Mouse (Mus musculus) liver, adult 2 months (tissue): ENCODE data around the gene Zkscan14.

Source experiments
- CTCF ChIP-seq: fragments of 200-500 bp; IDR thresholded peaks from 2 replicates; pipeline ENCODE4 v1.5.1; 2011; ENCODE audit warnings: low read depth, low read length, control low read depth
- POLR2A ChIP-seq: fragments of 200-500 bp; IDR thresholded peaks from 2 replicates; pipeline ENCODE4 v1.6.1; 2011; ENCODE audit warnings: low read length, control low read depth; ENCODE audit not compliant: insufficient read depth; ENCODE audit errors: extremely low read depth

DNA sequence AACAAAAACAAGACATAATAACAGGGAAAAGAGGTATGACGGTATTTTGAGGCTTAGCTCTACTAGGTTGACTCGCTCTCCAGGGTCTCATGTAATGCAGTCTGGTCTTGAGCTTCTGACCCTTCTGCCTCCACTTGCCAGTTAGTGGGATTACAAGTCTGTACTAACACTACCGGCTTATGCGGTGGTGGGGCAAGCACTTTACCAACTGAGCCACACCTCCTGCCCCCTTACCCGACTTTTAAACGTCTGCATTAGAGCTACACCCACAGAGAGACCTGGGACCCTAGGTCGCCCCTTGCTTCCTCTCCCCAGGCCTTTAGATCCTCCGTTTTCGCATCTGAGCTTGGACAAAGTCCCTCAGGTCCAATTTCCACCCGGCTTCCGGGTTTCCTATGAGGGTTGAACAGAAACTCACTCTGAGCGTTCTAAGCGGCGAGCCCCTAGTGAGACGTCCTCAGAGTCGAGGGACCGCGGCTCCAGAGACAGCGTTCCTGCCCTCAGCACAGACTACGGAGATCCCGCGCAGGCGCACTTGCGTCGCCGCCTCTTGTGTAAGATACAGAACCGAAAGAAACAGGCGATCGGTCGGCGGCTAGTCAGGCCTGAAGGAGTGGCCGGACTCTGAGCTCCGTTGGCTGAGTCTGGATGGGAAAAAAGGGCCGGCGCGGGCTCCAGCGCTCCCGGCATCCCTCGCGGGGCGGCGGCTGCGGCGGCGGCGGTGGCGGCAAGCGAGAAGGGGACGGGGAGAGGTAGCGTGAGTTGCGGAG, 34.9 kb downstream of the Zkscan14 start, which contains the start of the genes Ptcd1 and Cpsf4:
- TF ChIP-seq CTCF: no peak
- peak; percentile 53; the same call in 1 of the 2 replicates for TF ChIP-seq POLR2A
